Mouse (Mus musculus) mouse embryonic stem cell (cell line): ENCODE measurements around the gene Rbak.

Experiments
- in situ Hi-C, 2 experiments: fragments of 300-500 bp; cut with MboI; formaldehyde crosslinking; loops; 1 replicate in 1 of 2; 3 replicates in 1 of 2; pipeline ENCODE4 v1.14.3; 2019 to 2020; ENCODE audit warnings: low sequenced_read_pairs in 2 of 2, low pct_unique_long_range_greater_than_20kb in 1 of 2, mixed read lengths in 1 of 2; ENCODE audit not compliant: unreplicated experiment in 1 of 2

The Rbak gene

DNA sequence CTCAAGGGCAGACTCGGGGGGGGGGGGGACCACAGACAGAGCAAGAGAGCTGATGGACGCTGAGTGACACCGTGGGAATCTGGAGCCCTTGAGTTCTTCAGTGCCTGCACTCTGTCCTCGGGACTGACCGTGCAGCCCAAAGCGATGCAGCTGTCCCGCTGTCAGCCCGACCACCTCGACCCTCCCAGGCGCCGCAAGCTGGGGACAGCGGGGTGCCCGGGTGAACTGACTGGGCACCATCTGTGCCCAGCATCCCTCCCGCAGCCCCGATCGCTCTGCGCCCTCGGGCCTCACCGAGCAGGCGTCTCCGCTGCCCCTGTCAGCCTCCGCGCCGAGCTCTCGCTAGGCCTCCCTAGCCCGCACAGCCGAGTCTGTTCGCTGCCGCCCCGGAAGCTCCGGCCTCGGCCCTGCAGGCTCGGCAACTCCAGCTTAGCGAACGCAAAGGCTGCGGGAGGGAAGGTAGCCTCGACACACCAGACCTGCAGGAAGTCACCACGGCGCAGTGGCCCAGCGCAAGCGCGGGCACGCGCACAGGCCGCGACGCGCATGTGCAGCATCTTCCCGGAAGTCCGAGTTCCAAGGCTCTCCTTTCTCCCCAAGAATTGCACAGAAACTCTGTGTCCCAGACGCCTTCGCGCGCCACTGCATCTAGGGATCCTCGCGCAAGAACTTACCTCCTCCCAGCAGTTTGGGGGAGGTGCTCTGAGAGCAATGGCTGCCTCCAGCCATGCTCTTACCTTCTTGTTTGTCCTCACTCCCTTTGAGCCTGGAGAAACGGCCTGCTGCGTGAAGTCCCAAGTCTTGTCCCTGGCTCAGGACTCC, at the start of gene Rbak, which contains the start of gene Spdye4b:
Gene Rbak, minus strand, starts transcription at position 521 of the 822 bp plus-strand sequence.
Gene Spdye4b, plus strand, starts transcription at position 763 of the 822 bp plus-strand sequence.
- in situ Hi-C loops, result loop anchor here (10.0 to 25.0 kb wide), 2 partner anchors 54 to 107 kb away; partner anchors contain the start of genes Zfp12 (in 1 of the 2) and Zfp853 (in 1 of the 2)

DNA sequence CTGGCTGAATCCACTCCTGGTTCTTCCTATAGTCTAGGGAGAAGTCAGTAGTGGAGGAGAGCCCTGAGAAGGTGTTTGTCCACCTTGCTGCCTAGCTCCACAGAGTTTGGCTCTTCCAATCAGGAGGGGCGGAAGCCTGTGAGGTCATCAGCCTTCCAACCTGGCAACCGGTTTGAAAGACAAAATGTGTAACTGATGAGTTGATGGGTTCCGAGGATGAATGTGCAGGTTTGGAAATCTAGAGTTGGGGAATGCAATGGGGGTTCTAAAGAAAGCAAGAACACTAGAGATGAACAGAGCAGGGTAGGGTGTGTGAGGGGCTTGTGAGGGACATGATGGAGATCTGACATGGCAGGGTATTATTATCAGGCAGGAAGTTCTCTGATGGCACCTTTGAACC, 46.2 kb upstream of the Rbak start, which contains the start of gene Spdye4a:
Gene Spdye4a, minus strand, starts transcription at position 101 of the 400 bp plus-strand sequence.
- in situ Hi-C loops, result no loop called here

DNA sequence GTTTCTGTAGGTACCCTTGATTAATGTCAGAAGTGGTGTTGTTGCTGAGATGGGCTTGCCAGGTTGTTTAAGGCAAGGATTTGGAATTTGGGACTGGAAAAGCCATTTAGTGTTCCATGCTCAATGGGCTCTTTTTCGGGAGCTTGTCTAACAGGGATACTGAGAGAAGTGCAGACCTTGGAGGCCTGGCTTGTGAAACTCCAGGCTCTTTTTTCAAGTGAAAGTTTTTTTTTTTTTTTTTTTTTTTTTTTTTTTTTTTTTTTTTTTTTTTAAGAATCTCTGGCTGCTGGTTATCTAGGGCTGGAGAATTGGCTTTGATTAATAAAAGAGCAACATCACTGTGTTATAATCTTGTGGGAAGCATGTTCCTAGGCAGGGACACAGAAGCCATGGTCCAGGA, 41.7 kb upstream of the Rbak start:
- in situ Hi-C loops, result no loop called here

DNA sequence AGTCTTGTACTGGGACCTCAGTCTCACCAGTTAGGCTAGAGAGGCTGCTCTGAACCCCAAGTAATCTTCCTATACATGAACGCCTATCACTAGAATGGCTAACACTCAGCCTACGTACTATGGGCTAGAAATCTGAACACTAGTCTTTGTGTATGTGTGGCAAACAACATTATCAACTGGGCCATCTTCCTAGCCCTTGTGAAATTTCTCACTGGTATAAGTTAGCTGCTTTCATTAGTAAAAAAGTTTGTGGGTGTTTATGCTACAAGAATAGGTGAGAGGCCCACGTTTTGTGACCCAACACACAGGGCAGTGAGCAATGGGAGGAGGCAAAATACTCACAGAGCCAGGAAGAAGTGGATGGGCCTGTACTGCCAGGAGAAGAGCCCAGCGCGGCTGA, 40.4 kb upstream of the Rbak start:
- in situ Hi-C loops, result no loop called here

DNA sequence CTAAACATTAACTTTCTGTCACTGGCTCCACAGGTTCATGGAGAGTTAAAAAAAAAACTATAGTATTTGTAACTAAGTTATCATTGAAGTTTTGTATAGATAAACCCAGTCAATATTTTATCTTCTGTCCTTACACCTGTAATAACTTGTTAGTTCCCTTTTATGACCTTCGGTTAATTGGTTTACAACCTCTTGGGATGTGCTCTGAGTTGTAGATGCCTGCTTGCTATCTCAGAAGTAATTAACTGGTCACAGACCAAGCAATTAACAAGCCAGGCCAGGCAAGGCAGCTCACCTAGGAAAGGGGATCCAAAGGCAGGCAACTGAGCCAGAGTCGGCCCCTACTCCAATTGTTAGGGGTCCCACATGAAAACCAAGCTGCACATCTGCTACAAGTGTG, 33.3 kb upstream of the Rbak start:
- in situ Hi-C loops, result no loop called here

DNA sequence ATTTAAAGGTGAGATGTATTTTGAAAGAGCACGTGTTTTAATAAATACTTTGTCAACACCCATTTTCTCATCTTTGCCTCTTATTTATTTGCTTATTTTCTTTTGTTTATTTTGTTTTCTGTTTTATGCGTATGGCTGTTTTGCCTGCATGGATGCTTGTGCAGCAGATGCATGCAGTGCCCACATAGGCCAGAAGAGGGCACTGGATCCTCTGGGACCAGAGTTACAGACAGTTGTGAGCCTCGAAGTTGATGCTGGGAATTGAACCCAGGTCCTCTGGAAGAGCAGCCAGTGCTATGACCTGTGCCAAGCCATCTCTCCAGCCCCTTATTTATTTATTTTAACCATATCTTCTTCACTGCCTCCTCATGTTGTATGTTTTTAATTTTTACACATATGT, 24.4 kb upstream of the Rbak start:
- in situ Hi-C loops, result no loop called here

DNA sequence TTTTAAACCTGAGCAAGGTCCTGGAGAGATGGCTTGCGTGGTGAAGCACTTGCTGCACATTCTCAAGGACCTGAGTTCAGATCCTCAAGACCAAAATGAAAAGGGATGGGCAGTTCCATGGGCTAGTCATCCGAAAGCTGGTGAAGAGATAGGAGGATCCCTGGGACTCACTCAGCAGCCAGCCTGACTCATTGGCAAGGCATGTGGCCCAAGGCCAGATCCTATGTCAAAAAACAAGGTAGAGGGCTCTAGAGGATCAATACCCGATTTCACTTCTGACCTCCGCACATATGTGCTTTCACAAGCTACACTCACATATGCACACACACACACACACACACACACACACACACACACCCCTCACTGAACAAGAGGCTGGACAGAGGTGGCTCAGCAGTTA, 15.9 kb upstream of the Rbak start:
- in situ Hi-C loops, result loop anchor here in 1 of 2 experiments (25.0 kb wide), 1 partner anchor 91 kb away; the partner anchor contains the start of gene Zfp853

DNA sequence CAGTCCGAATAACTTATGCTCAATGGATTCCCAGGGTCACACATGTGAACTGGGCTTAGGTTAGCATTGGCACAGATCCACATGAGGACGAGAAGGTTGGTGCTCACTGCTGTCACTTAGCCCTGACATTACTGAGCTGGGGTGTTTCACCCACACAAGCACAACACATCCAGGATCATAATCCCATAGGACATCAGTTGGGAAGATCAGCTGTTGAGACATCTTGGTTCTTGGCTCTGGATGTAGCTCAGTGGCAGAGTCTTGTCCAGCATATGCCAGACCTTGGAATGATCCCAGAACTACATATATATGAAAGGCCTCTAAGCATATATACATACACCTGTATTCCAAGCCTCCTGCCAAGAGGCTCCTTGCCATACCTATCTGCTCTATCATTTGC, 14.6 kb upstream of the Rbak start:
- in situ Hi-C loops, result loop anchor here in 1 of 2 experiments (25.0 kb wide), 1 partner anchor 92 kb away; the partner anchor contains the start of gene Zfp853

DNA sequence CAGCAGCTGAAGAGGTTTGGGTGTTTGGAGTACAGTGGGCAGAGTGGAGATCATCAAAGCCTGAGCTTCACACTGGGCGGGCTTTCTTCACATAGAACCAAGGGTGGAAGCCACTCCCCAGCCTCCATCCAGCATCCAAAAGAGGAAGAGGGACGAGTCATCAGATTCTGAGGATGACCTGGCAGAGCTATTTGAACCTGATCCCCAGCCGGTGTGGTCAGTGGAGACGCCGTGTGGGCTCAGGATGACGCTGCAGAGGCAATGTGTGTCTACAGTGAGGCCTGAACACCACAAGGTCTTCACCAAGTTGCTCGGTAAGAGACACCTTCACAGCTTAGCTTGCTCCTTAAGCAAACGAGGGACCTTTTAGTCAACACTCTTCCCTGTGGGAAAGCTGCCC, 14.2 kb upstream of the Rbak start:
- in situ Hi-C loops, result loop anchor here in 1 of 2 experiments (25.0 kb wide), 1 partner anchor 93 kb away; the partner anchor contains the start of gene Zfp853

DNA sequence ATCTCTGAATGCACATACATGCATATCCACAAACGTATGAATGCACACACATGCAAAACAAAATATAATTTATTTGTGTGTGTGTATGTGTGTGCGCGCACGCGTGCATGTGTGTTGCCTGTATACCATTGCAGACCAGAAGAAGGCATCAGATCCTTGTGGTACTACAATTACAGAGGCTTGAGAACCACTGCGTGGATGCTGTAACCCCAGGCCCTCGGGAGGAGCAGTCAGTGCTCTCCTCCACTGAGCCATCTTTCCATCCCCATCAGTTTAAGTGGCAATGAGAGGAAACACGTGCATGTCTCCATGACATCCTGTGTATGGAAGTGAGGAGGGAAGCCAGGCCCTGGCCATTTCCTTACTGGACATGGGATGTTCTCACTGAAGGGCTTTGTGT, 12.2 kb upstream of the Rbak start:
- in situ Hi-C loops, result loop anchor here in 1 of 2 experiments (25.0 kb wide), 1 partner anchor 94 kb away; the partner anchor contains the start of gene Zfp853

DNA sequence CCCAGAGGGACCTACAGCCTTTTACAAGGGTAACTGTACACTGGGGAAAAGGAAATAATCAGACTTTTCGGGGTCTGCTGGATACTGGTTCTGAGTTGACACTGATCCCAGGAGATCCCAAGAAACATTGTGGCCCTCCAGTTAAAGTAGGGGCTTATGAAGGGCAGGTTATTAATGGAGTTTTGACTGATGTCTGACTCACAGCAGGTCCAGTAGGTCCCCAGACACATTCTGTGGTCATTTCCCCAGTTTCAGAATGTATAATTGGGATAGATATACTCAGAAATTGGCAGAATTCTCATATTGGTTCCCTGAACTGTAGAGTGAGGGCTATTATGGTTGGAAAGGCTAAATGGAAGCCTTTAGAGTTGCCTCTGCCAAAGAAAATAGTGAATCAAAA, 7.4 kb upstream of the Rbak start:
- in situ Hi-C loops, result loop anchor here (10.0 to 25.0 kb wide), 2 partner anchors 47 to 99 kb away; partner anchors contain the start of genes Zfp12 (in 1 of the 2) and Zfp853 (in 1 of the 2)

DNA sequence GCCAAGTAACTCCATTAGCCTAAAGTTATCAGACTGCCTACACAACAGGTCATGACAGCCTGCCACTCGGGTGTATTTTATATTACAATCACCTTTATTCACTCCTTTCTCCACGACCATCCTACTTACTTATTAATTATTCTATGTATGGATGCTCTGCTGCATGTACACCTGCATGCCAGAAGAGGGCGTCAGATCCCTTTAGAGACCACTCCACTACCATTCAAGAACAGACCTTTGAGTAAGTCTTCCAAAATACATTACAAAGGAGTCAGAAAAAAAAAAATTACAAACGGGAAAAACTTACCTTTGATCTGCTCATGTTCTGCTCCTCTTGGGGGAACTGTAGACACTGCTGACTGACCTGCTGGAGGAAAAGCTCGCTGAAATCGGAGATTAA, 1.4 kb downstream of the Rbak start:
- in situ Hi-C loops, result loop anchor here in 1 of 2 experiments (25.0 kb wide), 1 partner anchor 108 kb away; the partner anchor contains the start of gene Zfp853

DNA sequence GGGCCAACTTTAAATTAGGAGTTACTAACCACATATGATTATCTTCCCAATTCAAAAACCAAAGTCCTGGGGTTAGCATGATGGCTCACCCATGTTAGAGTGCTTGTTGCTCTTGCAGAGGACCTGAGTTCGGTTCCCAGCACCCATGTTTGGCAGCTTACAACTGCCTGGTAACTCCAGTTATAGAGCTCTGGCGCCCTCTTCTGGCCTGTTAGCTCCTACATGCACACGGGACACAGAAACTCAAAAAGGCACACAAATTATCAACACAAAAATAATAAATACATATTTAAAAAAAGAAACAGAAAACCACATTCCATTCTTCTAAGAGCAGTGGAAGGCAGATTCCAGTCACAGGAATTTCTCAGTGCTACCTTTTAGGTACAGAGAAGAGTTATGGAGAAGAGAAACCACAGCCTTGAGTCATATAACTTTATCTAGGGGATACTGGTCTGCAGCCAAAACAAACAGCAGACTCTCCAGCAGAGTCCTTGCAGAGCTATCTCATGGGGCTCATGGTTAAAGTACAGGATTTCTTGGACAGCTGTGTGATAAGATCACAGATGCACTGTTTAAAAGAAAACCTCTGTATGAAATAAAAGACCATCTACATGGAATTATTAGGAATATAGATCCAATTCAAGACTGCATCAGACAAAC, 2.9 kb downstream of the Rbak start:
- in situ Hi-C loops, result loop anchor here in 1 of 2 experiments (25.0 kb wide), 1 partner anchor 110 kb away; the partner anchor contains the start of gene Zfp853

DNA sequence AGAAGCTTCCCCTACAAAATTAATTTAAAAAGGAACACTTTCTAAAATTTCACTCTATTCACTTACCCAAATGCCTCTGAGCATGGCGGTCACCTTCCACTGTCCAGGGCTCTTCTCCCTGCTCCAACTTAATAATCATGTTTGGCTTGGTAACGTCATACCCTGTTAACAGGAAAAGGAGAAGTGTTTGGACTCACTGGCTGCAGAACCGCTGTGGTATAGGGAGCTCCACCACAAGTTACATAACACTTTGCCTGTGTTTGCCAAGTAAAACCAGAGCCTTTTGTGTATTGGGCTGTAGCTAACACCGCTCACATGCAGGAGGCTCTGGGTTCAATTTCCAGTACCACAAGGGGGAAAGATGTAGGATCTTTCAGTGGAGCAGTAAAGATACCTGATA, 4.6 kb downstream of the Rbak start:
- in situ Hi-C loops, result loop anchor here in 1 of 2 experiments (25.0 kb wide), 1 partner anchor 111 kb away; the partner anchor contains the start of gene Zfp853

DNA sequence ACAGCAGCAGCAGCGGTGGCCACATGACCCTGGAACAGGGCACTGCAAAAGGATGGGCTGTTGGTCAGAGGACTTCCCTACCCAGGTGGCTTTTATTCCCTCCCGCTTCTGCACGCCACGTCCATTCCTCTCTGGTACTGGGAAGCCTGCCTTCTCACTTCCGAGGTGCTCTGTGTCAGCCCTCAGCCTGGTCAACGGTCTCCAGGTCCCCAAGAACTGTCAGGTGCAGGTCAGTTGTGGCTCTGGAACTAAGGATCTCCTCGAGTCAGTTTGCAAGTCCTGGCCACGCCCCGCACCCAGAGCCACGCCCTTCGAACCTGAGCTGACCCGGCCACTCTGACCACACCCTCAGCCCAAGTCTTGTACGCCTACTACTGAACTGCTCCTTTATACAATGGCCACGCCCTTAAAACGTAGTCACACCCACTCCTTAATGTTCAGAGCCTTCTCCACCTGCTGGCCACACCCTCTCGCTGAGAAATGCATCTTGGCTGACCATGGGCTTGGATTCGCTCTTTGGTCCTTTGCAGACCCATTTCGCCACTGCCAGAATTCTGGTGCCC, 15.0 kb downstream of the Rbak start:
- in situ Hi-C loops, result no loop called here

DNA sequence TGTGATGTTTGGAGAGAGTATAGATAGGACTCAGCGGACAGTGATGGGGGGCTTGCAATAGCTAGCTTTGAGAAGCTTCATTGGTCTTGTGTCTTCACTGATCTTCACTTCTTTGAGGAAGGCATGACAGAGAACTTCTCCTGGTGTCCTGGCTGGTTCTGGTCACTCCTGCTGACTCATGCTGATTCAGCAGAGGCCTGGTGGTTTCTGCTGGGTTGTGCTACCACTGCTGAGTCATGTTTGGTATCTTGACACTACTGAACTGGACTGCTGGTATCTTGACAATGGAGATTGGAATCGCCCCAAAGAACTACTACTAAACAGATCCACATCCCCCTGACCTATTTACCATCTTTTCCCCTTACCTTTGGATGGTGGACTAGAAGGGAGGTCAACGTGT, 25.0 kb downstream of the Rbak start:
- in situ Hi-C loops, result no loop called here

DNA sequence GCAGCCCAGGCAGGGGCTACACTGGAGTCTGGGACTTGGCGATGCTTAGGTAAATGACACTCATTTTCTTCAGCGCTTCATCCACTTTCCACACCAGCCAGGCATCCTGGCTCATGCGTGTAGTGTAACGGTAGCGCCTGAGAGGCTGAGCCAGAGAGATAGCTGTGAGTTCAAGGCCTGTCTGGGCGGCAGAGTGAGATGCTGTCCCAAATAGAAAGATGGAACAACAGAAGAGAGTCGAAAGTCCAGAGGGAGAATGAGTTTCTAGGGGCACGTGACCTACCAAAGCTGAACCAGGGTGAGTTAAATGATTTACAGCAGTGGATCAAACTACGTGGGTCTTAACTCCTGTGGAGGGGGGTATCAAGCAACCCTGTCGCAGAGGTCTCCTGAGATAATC, 26.8 kb downstream of the Rbak start:
- in situ Hi-C loops, result no loop called here

DNA sequence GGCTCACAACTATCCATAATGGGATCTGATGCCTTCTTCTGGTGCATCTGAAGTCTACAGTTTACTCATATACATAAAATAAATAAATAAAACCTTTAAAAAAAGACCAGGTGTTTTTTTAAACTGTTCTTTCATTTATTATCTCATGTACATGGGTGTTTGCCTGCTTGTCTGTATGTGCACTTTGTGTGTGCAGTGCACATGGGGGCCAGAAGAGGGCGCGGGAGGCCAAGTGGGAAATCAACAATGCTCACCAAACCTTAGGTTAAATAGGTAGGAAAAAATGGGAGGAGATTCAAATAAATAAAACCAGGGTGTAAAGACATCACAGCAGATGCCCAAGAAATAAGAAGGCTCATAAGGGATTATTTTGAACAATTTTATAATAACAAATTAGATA, 30.5 kb downstream of the Rbak start:
- in situ Hi-C loops, result no loop called here

DNA sequence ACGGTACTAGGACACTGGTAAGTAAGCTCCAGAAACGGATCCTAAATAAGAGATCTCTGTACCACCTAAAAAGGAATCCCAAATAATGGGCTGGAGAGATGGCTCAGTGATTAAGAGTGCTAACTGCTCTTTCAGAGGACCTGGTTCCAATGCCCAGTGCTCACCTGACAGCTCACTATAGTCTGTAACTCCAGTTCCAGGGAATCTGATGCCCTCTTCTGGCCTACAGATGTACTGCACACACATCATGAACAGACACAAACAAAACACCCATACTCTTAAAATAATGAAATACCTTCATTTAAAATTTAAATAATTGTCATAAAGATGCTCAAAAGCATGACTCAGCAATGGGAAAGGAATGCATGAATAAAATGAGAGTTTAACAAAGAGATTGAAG, 31.0 kb downstream of the Rbak start:
- in situ Hi-C loops, result no loop called here
